Mouse (Mus musculus) limb, embryonic 10.5 days (tissue): ENCODE results near the gene Tenm2. TPM values are rescaled to one million over a fixed set of nuclear protein-coding genes. Genes with fewer than 3 reads are reported as not detected.

Experiments
- DNase-seq: peaks from one replicate; pipeline ENCODE4 v3.0.0-alpha.2; 2017; ENCODE audit warnings: low spot score
- H3K27ac ChIP-seq: fragments of 300-500 bp; sonication (generic); 2 replicates; pipeline ENCODE4 v1.5.1; 2016; ENCODE audit warnings: mild to moderate bottlenecking
- H3K27me3 ChIP-seq: fragments of 300-500 bp; sonication (generic); 2 replicates; pipeline ENCODE4 v1.6.1; 2016; ENCODE audit warnings: low read depth, mild to moderate bottlenecking; ENCODE audit not compliant: poor library complexity, severe bottlenecking
- H3K36me3 ChIP-seq: fragments of 300-500 bp; sonication (generic); 2 replicates; pipeline ENCODE4 v1.6.1; 2016; ENCODE audit warnings: mild to moderate bottlenecking, moderate library complexity
- H3K4me1 ChIP-seq: fragments of 300-500 bp; sonication (generic); 2 replicates; pipeline ENCODE4 v1.6.1; 2016
- H3K4me3 ChIP-seq: fragments of 300-500 bp; sonication (generic); 2 replicates; pipeline ENCODE4 v1.5.1; 2016; ENCODE audit warnings: mild to moderate bottlenecking, moderate library complexity
- H3K9me3 ChIP-seq: fragments of 300-500 bp; sonication (generic); replicated peaks from 2 replicates; pipeline ENCODE4 v1.6.1; 2016; ENCODE audit warnings: mild to moderate bottlenecking
- WGBS: fragments of 180-500 bp; shearing (Covaris S2); methylation state at CpG from one replicate; pipeline ENCODE4 v1.1.7; 2016; 5-methylcytosine and 5-hydroxymethylcytosine counted together
- polyA plus RNA-seq: library from polyadenylated mRNA; unstranded; fragments of >200 nt; fragmentation: Nextera tagmentation; extraction: Ambion mirVana; gene quantifications from 2 replicates; pipeline ENCODE4 v1.2.1, GENCODE M21; 2016

Tenm2 gene
- polyA plus RNA-seq, 1 experiment from 2014 or later, result 0.60 TPM

GRCm38 (mm10) chr11:37046671-37047070 is 189.1 kb downstream of the Tenm2 start:
- WGBS, result 69% methylated on average over 5 of the region's 5 CpGs
- peak; percentile 49 for DNase-seq

GRCm38 (mm10) chr11:37041259-37041658 is 194.5 kb downstream of the Tenm2 start:
- Histone ChIP-seq H3K9me3 (no peaks in the 10 kb centered on the region), H3K36me3 (no peaks in the 10 kb centered on the region), H3K27ac (0 out of 2 replicates have a peak overlapping the region, but pooled peaks have one; percentile 1), H3K4me1 (peaks cover 11% of the 10 kb centered on the region; the same call in 1 of the 2 replicates), H3K4me3 (no peak overlapping the region), H3K27me3 (no peaks in the 10 kb centered on the region)
- DNase-seq, result no peak
- whole genome bisulfite sequencing, result 74% methylated on average over 4 of the region's 4 CpGs

More at GRCm38 (mm10) chr11:37046671-37047070, 189.1 kb downstream of the Tenm2 start:
- Histone ChIP-seq H3K27me3 (no peaks in the 10 kb centered on the region), H3K4me1 (peaks cover 15% of the 10 kb centered on the region), H3K9me3 (no peaks in the 10 kb centered on the region), H3K36me3 (no peaks in the 10 kb centered on the region), H3K4me3 (no peak overlapping the region), H3K27ac (no peak overlapping the region)

- Histone ChIP-seq H3K36me3 (no peaks in the 10 kb centered on the region), H3K27me3 (no peaks in the 10 kb centered on the region), H3K4me1 (peaks cover 11% of the 10 kb centered on the region; the same call in 1 of the 2 replicates), H3K27ac (no peak overlapping the region), H3K9me3 (no peaks in the 10 kb centered on the region), H3K4me3 (no peak overlapping the region)
- 84% methylated on average over 3 of the region's 3 CpGs for WGBS
- no peak for DNase-seq
These were observed 196.5 kb downstream of the Tenm2 start for GRCm38 (mm10) chr11:37039283-37039682.

- no peaks in the 10 kb centered on the region for H3K36me3 ChIP-seq
- peak; percentile 60 for DNase-seq
- H3K4me3 ChIP-seq, result no peak overlapping the region
- peaks cover 34% of the 10 kb centered on the region for H3K4me1 ChIP-seq
- peak overlapping the region; percentile 58; the same call in 1 of the 2 replicates for H3K27ac ChIP-seq
- H3K9me3 ChIP-seq, result no peaks in the 10 kb centered on the region
- no peaks in the 10 kb centered on the region for H3K27me3 ChIP-seq
- WGBS, result 27% methylated on average over 7 of the region's 7 CpGs
These were observed 204.3 kb downstream of the Tenm2 start for GRCm38 (mm10) chr11:37031305-37032055.

- no peak for DNase-seq
- H3K4me1 ChIP-seq, result no peaks in the 10 kb centered on the region
- no peak overlapping the region for H3K4me3 ChIP-seq
- no peaks in the 10 kb centered on the region for H3K27me3 ChIP-seq
- H3K9me3 ChIP-seq, result no peaks in the 10 kb centered on the region
- H3K36me3 ChIP-seq, result no peaks in the 10 kb centered on the region
- no peak overlapping the region for H3K27ac ChIP-seq
- WGBS, result 79% methylated on average over 1 of the region's 1 CpGs
These were observed 223.9 kb downstream of the Tenm2 start for GRCm38 (mm10) chr11:37011900-37012299.

- Histone ChIP-seq H3K4me3 (no peak overlapping the region), H3K9me3 (no peaks in the 10 kb centered on the region), H3K27ac (no peak overlapping the region), H3K36me3 (no peaks in the 10 kb centered on the region), H3K4me1 (no peaks in the 10 kb centered on the region), H3K27me3 (no peaks in the 10 kb centered on the region)
- no peak for DNase-seq
- 85% methylated on average over 1 of the region's 1 CpGs for WGBS
These were observed 226.5 kb downstream of the Tenm2 start for GRCm38 (mm10) chr11:37009243-37009642.

GRCm38 (mm10) chr11:36997668-36998067 is 238.1 kb downstream of the Tenm2 start:
- Histone ChIP-seq H3K4me1 (no peaks in the 10 kb centered on the region), H3K36me3 (no peaks in the 10 kb centered on the region), H3K9me3 (no peaks in the 10 kb centered on the region), H3K27me3 (no peaks in the 10 kb centered on the region), H3K27ac (no peak overlapping the region), H3K4me3 (no peak overlapping the region)
- DNase-seq, result no peak
- WGBS, result 58% methylated on average over 3 of the region's 3 CpGs

- WGBS, result 75% methylated on average over 3 of the region's 3 CpGs
- Histone ChIP-seq H3K4me1 (peaks cover 15% of the 10 kb centered on the region; the same call in 1 of the 2 replicates), H3K9me3 (no peaks in the 10 kb centered on the region), H3K36me3 (no peaks in the 10 kb centered on the region), H3K27ac (no peak overlapping the region), H3K4me3 (no peak overlapping the region), H3K27me3 (no peaks in the 10 kb centered on the region)
- DNase-seq, result no peak
These were observed 244.9 kb downstream of the Tenm2 start for GRCm38 (mm10) chr11:36990895-36991294.

GRCm38 (mm10) chr11:36988776-36989565 is 246.8 kb downstream of the Tenm2 start:
- Histone ChIP-seq H3K27me3 (no peaks in the 10 kb centered on the region), H3K27ac (no peak overlapping the region), H3K9me3 (no peaks in the 10 kb centered on the region), H3K4me3 (no peak overlapping the region), H3K4me1 (peaks cover 15% of the 10 kb centered on the region; the same call in 1 of the 2 replicates), H3K36me3 (no peaks in the 10 kb centered on the region)
- no peak for DNase-seq
- WGBS, result 55% methylated on average over 5 of the region's 5 CpGs

- no peaks in the 10 kb centered on the region for H3K4me1 ChIP-seq
- H3K27ac ChIP-seq, result no peak overlapping the region
- no peak for DNase-seq
- H3K4me3 ChIP-seq, result no peak overlapping the region
- no peaks in the 10 kb centered on the region for H3K9me3 ChIP-seq
- H3K36me3 ChIP-seq, result no peaks in the 10 kb centered on the region
- H3K27me3 ChIP-seq, result no peaks in the 10 kb centered on the region
- 79% methylated on average over 2 of the region's 2 CpGs for WGBS
These were observed 261.6 kb downstream of the Tenm2 start for GRCm38 (mm10) chr11:36974142-36974541.

GRCm38 (mm10) chr11:36958102-36958501 is 277.7 kb downstream of the Tenm2 start:
- no peaks in the 10 kb centered on the region for H3K4me1 ChIP-seq

GRCm38 (mm10) chr11:36941429-36941828 is 294.3 kb downstream of the Tenm2 start:
- Histone ChIP-seq H3K27me3 (no peaks in the 10 kb centered on the region), H3K27ac (no peak overlapping the region), H3K36me3 (no peaks in the 10 kb centered on the region), H3K4me1 (0 out of 2 replicates have a peak, but pooled peaks cover 4% of the 10 kb centered on the region), H3K9me3 (no peaks in the 10 kb centered on the region), H3K4me3 (no peak overlapping the region)
- no peak for DNase-seq
- WGBS, result 91% methylated on average over 6 of the region's 6 CpGs

More at GRCm38 (mm10) chr11:36958102-36958501, 277.7 kb downstream of the Tenm2 start:
- Histone ChIP-seq H3K27me3 (no peaks in the 10 kb centered on the region), H3K9me3 (no peaks in the 10 kb centered on the region), H3K4me3 (no peak overlapping the region), H3K36me3 (no peaks in the 10 kb centered on the region), H3K27ac (no peak overlapping the region)
- DNase-seq, result no peak
- 77% methylated on average over 5 of the region's 5 CpGs for WGBS

- 38% methylated on average over 7 of the region's 7 CpGs for WGBS
These were observed 295.1 kb downstream of the Tenm2 start for GRCm38 (mm10) chr11:36940557-36941110.

More at GRCm38 (mm10) chr11:36940557-36941110, 295.1 kb downstream of the Tenm2 start:
- Histone ChIP-seq H3K27me3 (no peaks in the 10 kb centered on the region), H3K4me1 (0 out of 2 replicates have a peak, but pooled peaks cover 4% of the 10 kb centered on the region), H3K27ac (no peak overlapping the region), H3K4me3 (no peak overlapping the region), H3K36me3 (no peaks in the 10 kb centered on the region), H3K9me3 (no peaks in the 10 kb centered on the region)
- no peak for DNase-seq
